Mouse (Mus musculus) neural tube, embryonic 15.5 days (tissue): ENCODE measurements around the gene Cep63. TPM values are rescaled to one million over a fixed set of nuclear protein-coding genes. Genes with fewer than 3 reads are reported as not detected.

Source experiments
- polyA plus RNA-seq: library from polyadenylated mRNA; unstranded; fragments of >200 nt; fragmentation: Nextera tagmentation; extraction: Ambion mirVana; gene quantifications from 2 replicates; pipeline ENCODE4 v1.2.1, GENCODE M21; 2015

Cep63 gene
- polyA plus RNA-seq, 1 experiment from 2014 or later, result 35.6 TPM

Other genes starting within 250 kb of the Cep63 start
- gene Ky, start 120.8 kb downstream of the Cep63 start, polyA plus RNA-seq, result 0.70 and 1.5 TPM in 2 replicates
- 160 and 164 TPM in 2 replicates for gene Anapc13, start 238 bp downstream of the Cep63 start, polyA plus RNA-seq
- 41.5 and 57.0 TPM in 2 replicates for gene Amotl2, start 90.1 kb upstream of the Cep63 start, polyA plus RNA-seq
- gene Ryk, start 208.4 kb upstream of the Cep63 start, polyA plus RNA-seq, result 9.7 and 11.1 TPM in 2 replicates